Mouse (Mus musculus) inflammation-experienced regulatory T-cells, adult 6 months (primary cell): Measurements from ENCODE around the gene Vmn2r62. TPM values are rescaled to one million over a fixed set of nuclear protein-coding genes. Genes with fewer than 3 reads are reported as not detected.
"Not testable (repeated sequence)": the region's sequence is repeated elsewhere in the genome, so short reads cannot be mapped to it uniquely, and the experiment has no call there.

ENCODE experiments used
- ATAC-seq: one replicate; pipeline ENCODE4 v1.8.0; 2017
- polyA plus RNA-seq, 3 experiments: library from polyadenylated mRNA; unstranded; fragments of 100-300 nt; shearing (Covaris generic); gene quantifications; one replicate each; pipeline ENCODE4 v1.2.1; 2017

Gene Vmn2r62
- not detected for polyA plus RNA-seq

- ATAC-seq, result not testable (repeated sequence)
Observed at GRCm38 (mm10) chr7:42793425-42793824, at the start of gene Vmn2r62. Gene Vmn2r62 (minus strand): TSS chr7:42793525.

DNA sequence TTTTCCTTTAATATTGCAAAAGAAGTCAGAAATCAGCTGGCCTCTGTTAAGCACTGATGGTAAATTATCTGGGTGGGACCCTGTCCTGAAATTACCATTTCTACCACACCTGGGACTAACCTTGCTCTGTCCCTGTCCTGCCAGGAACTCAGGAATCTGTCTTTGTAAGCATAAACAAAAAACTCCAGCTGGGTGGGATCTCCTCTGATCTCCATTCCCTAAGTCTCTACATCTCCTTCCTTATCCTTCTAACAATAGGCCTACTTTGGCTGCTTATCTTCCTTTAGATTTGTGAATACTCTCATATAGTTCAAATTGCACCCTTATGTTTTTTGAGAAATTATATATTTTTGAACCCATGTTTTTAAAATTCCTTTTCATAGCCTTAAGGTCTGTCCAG is 45.0 kb upstream of the Vmn2r62 start:
- ATAC-seq, result not testable (repeated sequence)

DNA sequence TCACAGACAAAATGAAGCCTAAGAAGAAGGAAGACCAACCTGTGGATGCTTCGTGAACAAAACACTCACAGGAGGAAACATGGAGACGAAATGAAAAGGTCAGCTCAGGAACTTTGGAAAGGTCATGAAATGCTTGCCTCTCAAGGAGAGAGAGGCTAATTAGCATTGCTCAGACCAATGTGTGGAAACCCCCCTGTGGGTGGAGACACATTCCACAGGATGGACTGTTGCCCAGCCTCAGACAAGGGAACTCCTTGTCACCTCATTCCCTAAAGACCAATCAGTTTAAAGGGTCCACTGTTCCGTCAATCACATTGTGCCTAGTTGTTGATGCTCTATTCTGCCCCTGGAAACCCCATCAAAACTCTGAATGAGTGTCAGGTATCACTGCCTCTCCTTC is 38.9 kb upstream of the Vmn2r62 start:
- ATAC-seq, result no peak

GRCm38 (mm10) chr7:42749836-42750235 is 43.5 kb downstream of the Vmn2r62 start:
- no peak for ATAC-seq

- ATAC-seq, result no peak
Observed at GRCm38 (mm10) chr7:42738536-42739210, 54.7 kb downstream of the Vmn2r62 start.

- ATAC-seq, result not testable (repeated sequence)
Observed at GRCm38 (mm10) chr7:42726917-42727316, 66.4 kb downstream of the Vmn2r62 start, which contains the start of gene Gm17067. Gene Gm17067 (minus strand): TSS chr7:42727017.

Other genes with a start within 250 kb of the Vmn2r62 start
- not detected for gene Gm21028, start 214.9 kb downstream of the Vmn2r62 start, polyA plus RNA-seq
- not detected for gene Zfp977, start 201.0 kb downstream of the Vmn2r62 start, polyA plus RNA-seq
- gene Zfp976, start 150.9 kb downstream of the Vmn2r62 start, polyA plus RNA-seq, result 1 to 10 TPM in 2 of 3 experiments, under 1 TPM in 1; 0.75 to 1.5 (median 1.4) TPM
- 1 to 10 TPM; 1.8 to 4.9 (median 3.2) TPM for gene Zfp975, start 100.8 kb downstream of the Vmn2r62 start, polyA plus RNA-seq
- not detected for gene Gm17067, start 66.5 kb downstream of the Vmn2r62 start, polyA plus RNA-seq
- gene Gm2381, start 73.7 kb upstream of the Vmn2r62 start, polyA plus RNA-seq, result not detected
- under 1 TPM in 1 of 3 experiments, not detected in 2; 0.05 TPM for gene Vmn2r63, start 140.3 kb upstream of the Vmn2r62 start, polyA plus RNA-seq
- not detected for gene Gm9268, start 225.2 kb upstream of the Vmn2r62 start, polyA plus RNA-seq